Comparison of ENCODE assay signal across 8 mouse cellular contexts in the genomic region with DNA sequence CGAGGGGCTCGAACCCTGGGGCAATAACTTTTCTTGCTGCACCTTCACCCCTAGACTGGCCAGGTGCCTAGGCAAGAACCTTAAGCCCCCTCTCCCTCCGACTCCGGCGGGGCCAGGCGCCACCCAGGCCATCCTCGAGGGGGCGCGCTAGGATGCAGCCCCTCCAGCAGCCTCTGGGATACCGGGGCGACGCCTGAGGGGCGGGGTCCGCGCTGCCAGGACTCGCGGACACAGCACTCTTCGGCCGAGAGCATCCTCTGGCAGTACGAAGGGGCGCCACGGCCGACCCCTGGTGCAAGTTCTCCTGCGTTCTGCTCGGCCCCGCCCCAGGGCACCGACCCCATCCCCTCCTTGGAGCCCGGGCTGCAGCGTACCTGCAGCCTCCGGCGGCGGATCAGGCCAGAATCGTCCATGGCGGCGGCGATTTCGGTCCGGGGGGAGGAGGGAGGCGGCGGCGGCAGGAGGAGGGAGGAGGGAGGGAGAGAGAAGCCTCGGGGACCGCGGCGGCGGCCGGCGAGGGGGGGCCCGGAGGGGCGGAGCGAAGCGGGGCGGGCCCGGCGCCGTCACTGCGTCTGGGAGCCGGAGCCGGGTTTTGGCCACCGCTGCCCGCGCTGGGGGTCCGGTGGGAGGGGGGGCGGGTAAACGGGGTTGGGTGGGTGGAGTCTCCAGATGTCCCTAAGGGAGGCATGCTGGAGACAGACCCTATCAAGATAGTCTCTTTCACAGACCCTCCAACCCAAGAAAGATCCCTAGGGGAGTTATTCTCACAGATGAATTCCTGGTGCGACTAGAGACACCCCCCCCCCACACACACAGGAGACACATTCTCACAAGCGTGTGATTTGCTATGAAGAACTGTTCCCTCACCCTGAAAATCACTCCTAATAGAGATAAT. TPM values are rescaled to one million over a fixed set of nuclear protein-coding genes. Genes with fewer than 3 reads are reported as not detected.
DNase-seq lines count a peak whose midpoint lies in the region; ATAC-seq and TF ChIP-seq lines count a peak whose summit lies in the region.

No protein-coding gene starts in this region.

- H3K36me3 ChIP-seq in lung, embryonic 14.5 days (ENCODE audit: insufficient read depth) = no peaks in the 10 kb centered on the region
- no peaks in the 10 kb centered on the region for H3K36me3 ChIP-seq in limb, embryonic 11.5 days (ENCODE audit: control insufficient read depth, insufficient read depth, low read length)

- H3K9ac ChIP-seq in lung, embryonic 14.5 days = no peak overlapping the region; the same call in 1 of the 2 replicates
- no peak overlapping the region for H3K9ac ChIP-seq in limb, embryonic 11.5 days (ENCODE audit: low read length)

- peak overlapping the region; percentile 41 for H3K4me3 ChIP-seq in lung, embryonic 14.5 days (ENCODE audit: low read depth, low read length)
- peak overlapping the region; percentile 14; the same call in 1 of the 2 replicates for H3K4me3 ChIP-seq in embryonic fibroblast, embryonic 13.5 days (ENCODE audit: insufficient read depth, low read length)
- peak overlapping the region; percentile 37 for H3K4me3 ChIP-seq in limb, embryonic 11.5 days (ENCODE audit: low read depth, low read length)

- peak overlapping the region; percentile 73 for H3K4me2 ChIP-seq in lung, embryonic 14.5 days
- H3K4me2 ChIP-seq in limb, embryonic 11.5 days (ENCODE audit: low read depth, severe bottlenecking) = peak overlapping the region; percentile 72

- TF ChIP-seq CTCF in lung, embryonic 14.5 days (IDR thresholded peaks at IDR 0.05; ENCODE audit: low read depth) = peak; percentile 36
- TF ChIP-seq CTCF in embryonic fibroblast, embryonic 13.5 days (IDR thresholded peaks at IDR 0.05; ENCODE audit: borderline replicate concordance, insufficient read depth, low read length) = no peak

- no peaks in the 10 kb centered on the region for H3K9me3 ChIP-seq in lung, embryonic 14.5 days (ENCODE audit: low read depth, low read length)
- no peaks in the 10 kb centered on the region for H3K9me3 ChIP-seq in limb, embryonic 11.5 days (ENCODE audit: control insufficient read depth, low read length)

- no peak for TF ChIP-seq POLR2A in embryonic fibroblast, embryonic 13.5 days (IDR thresholded peaks at IDR 0.05; ENCODE audit: low read depth, low read length)

- peak; percentile 21 for DNase-seq in lung, embryonic 14.5 days
- no peak for DNase-seq in lung, adult 18-20 months
- DNase-seq in cerebellum, adult 11 months = peak; percentile 72
- peak; percentile 61 for DNase-seq in limb, embryonic 11.5 days (ENCODE audit: low spot score)
- peak; percentile 77 for DNase-seq in retina, postnatal 1 day
- no peak for DNase-seq in gastrocnemius, postnatal 25 days

- under 1% methylated on average over 53 of the region's 67 CpGs for WGBS in lung, embryonic 14.5 days
- WGBS in limb, embryonic 11.5 days = under 1% methylated on average over 48 of the region's 67 CpGs

- H3K4me1 ChIP-seq in lung, embryonic 14.5 days (ENCODE audit: insufficient read depth) = no peaks in the 10 kb centered on the region
- no peaks in the 10 kb centered on the region for H3K4me1 ChIP-seq in embryonic fibroblast, embryonic 13.5 days (ENCODE audit: control insufficient read depth, insufficient read depth, low read length)
- peaks cover 9% of the 10 kb centered on the region for H3K4me1 ChIP-seq in limb, embryonic 11.5 days (ENCODE audit: control insufficient read depth, insufficient read depth, low read length)

- ATAC-seq in lung, embryonic 14.5 days (ENCODE audit: insufficient read depth) = peak; percentile 35; the same call in 1 of the 2 replicates
- ATAC-seq in limb, embryonic 11.5 days (ENCODE audit: insufficient number of reproducible peaks, low FRiP score, low TSS enrichment, low read depth) = peak; percentile 51; the same call in 1 of the 2 replicates
- no peak for ATAC-seq in megakaryocyte progenitor cell, adult 5-6 weeks (replicated peaks; ENCODE audit: poor library complexity)

- no peak overlapping the region for H3K27ac ChIP-seq in lung, embryonic 14.5 days (ENCODE audit: low read depth)
- H3K27ac ChIP-seq in embryonic fibroblast, embryonic 13.5 days (ENCODE audit: insufficient read depth, low read length) = no peak overlapping the region
- H3K27ac ChIP-seq in limb, embryonic 11.5 days (replicated peaks; ENCODE audit: low read depth, low read length) = no peak overlapping the region

- peaks cover 48% of the 10 kb centered on the region for H3K27me3 ChIP-seq in lung, embryonic 14.5 days (ENCODE audit: insufficient read depth, low read length)
- H3K27me3 ChIP-seq in limb, embryonic 11.5 days (ENCODE audit: control insufficient read depth, insufficient read depth, low read length) = peaks cover 49% of the 10 kb centered on the region

RNA-seq across cellular contexts. Expression of a gene that starts 0.9 kb away (rescaled TPM):
- not detected in 2 replicates for polyA plus RNA-seq in lung, embryonic 14.5 days (2014; fragmentation: Nextera tagmentation; extraction: Ambion mirVana)
- polyA plus RNA-seq in embryonic fibroblast, embryonic 13.5 days (2011; ENCODE audit: insufficient read length, low read depth, missing spikeins) = not detected in 2 replicates
- polyA plus RNA-seq in limb, embryonic 11.5 days (2014; fragmentation: Nextera tagmentation; extraction: Ambion mirVana) = 0.16 TPM in 1 of 2 replicates, not detected in the other
- total RNA-seq in megakaryocyte progenitor cell, adult 5-6 weeks (2015) = not detected in 2 replicates
- not detected in 2 replicates for total RNA-seq in megakaryocyte progenitor cell, adult 5-6 weeks (2017)
- not detected for total RNA-seq in gastrocnemius, postnatal 25 days (2021)

RNA-seq across cellular contexts. Expression of a gene that starts 8.7 kb away (rescaled TPM):
- 0.30 and 0.39 TPM in 2 replicates for polyA plus RNA-seq in lung, embryonic 14.5 days (2014; fragmentation: Nextera tagmentation; extraction: Ambion mirVana)
- not detected in 2 replicates for polyA plus RNA-seq in embryonic fibroblast, embryonic 13.5 days (2011; ENCODE audit: insufficient read length, low read depth, missing spikeins)
- 0.17 and 0.71 TPM in 2 replicates for polyA plus RNA-seq in limb, embryonic 11.5 days (2014; fragmentation: Nextera tagmentation; extraction: Ambion mirVana)
- total RNA-seq in megakaryocyte progenitor cell, adult 5-6 weeks (2015) = not detected in 2 replicates
- 0.03 TPM in 1 of 2 replicates, not detected in the other for total RNA-seq in megakaryocyte progenitor cell, adult 5-6 weeks (2017)
- total RNA-seq in gastrocnemius, postnatal 25 days (2021) = not detected

RNA-seq across cellular contexts. Expression of a gene that starts 23.4 kb away (rescaled TPM):
- polyA plus RNA-seq in lung, embryonic 14.5 days (2014; fragmentation: Nextera tagmentation; extraction: Ambion mirVana) = not detected in 2 replicates
- polyA plus RNA-seq in embryonic fibroblast, embryonic 13.5 days (2011; ENCODE audit: insufficient read length, low read depth, missing spikeins) = not detected in 2 replicates
- not detected in 2 replicates for polyA plus RNA-seq in limb, embryonic 11.5 days (2014; fragmentation: Nextera tagmentation; extraction: Ambion mirVana)
- not detected in 2 replicates for total RNA-seq in megakaryocyte progenitor cell, adult 5-6 weeks (2015)
- not detected in 2 replicates for total RNA-seq in megakaryocyte progenitor cell, adult 5-6 weeks (2017)
- not detected for total RNA-seq in gastrocnemius, postnatal 25 days (2021)

RNA-seq across cellular contexts. Expression of a gene that starts 23.5 kb away (rescaled TPM):
- polyA plus RNA-seq in lung, embryonic 14.5 days (2014; fragmentation: Nextera tagmentation; extraction: Ambion mirVana) = 819 and 843 TPM in 2 replicates
- 244 and 312 TPM in 2 replicates for polyA plus RNA-seq in embryonic fibroblast, embryonic 13.5 days (2011; ENCODE audit: insufficient read length, low read depth, missing spikeins)
- polyA plus RNA-seq in limb, embryonic 11.5 days (2014; fragmentation: Nextera tagmentation; extraction: Ambion mirVana) = 1,235 and 1,326 TPM in 2 replicates
- total RNA-seq in megakaryocyte progenitor cell, adult 5-6 weeks (2015) = 266 and 310 TPM in 2 replicates
- 340 and 388 TPM in 2 replicates for total RNA-seq in megakaryocyte progenitor cell, adult 5-6 weeks (2017)
- total RNA-seq in gastrocnemius, postnatal 25 days (2021) = 100 to 1,000 TPM; 192 to 200 TPM

RNA-seq across cellular contexts. Expression of a gene that starts 23.7 kb away (rescaled TPM):
- 117 and 121 TPM in 2 replicates for polyA plus RNA-seq in lung, embryonic 14.5 days (2014; fragmentation: Nextera tagmentation; extraction: Ambion mirVana)
- 27.9 and 30.7 TPM in 2 replicates for polyA plus RNA-seq in embryonic fibroblast, embryonic 13.5 days (2011; ENCODE audit: insufficient read length, low read depth, missing spikeins)
- 127 and 133 TPM in 2 replicates for polyA plus RNA-seq in limb, embryonic 11.5 days (2014; fragmentation: Nextera tagmentation; extraction: Ambion mirVana)
- total RNA-seq in megakaryocyte progenitor cell, adult 5-6 weeks (2015) = 136 and 178 TPM in 2 replicates
- 109 and 162 TPM in 2 replicates for total RNA-seq in megakaryocyte progenitor cell, adult 5-6 weeks (2017)
- 10 to 100 TPM; 22.2 to 24.7 TPM for total RNA-seq in gastrocnemius, postnatal 25 days (2021)

Comparison
In these comparisons a context has a peak if more than half of its experiments do, and no peak if none do; other contexts are left out.
1. DNase-seq: peak in lung, embryonic 14.5 days (single experiment), cerebellum, adult 11 months (single experiment), limb, embryonic 11.5 days (single experiment) and retina, postnatal 1 day (single experiment); none in lung, adult 18-20 months (0 of 2) and gastrocnemius, postnatal 25 days (single experiment).
2. Peak in every context shown above with its lines, with median percentiles within 50 percentile points of each other: H3K4me3 ChIP-seq.